Mouse (Mus musculus): ENCODE data around the gene Naa15. TPM values are rescaled to one million over a fixed set of nuclear protein-coding genes. Genes with fewer than 3 reads are reported as not detected.

Gene Naa15
- polyA plus RNA-seq, 1 experiment from 2014 or later, result 26.6 TPM

DNA sequence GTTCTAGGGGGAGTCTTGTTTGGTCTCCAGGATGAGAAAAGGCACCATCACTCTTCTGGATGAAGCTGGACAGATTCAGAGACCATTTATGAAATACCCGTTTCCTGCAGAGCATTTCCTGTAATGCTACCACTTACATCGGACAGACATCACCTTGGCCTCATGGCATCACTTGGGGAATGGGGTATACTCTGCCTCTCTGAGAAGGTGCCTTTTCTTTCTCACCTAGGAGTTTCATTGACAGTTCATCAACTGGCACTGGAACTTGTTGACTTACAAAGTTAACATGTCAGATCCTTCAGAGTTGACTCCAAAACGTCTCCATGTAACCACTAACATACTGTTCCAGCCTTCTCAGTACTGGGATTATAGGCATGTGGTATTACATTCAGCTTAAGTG, 67.8 kb downstream of the Naa15 start:
- ATAC-seq (replicated peaks; ENCODE audit: low FRiP score, low read depth) (no peak), DNase-seq (ENCODE audit: low spot score) (no peak)
- Histone ChIP-seq H3K9me3 (replicated peaks; ENCODE audit: low read length) (no peaks in the 10 kb centered on the region), H3K36me3 (ENCODE audit: insufficient read depth, low read length) (no peaks in the 10 kb centered on the region), H3K27me3 (ENCODE audit: insufficient read depth, low read length) (no peaks in the 10 kb centered on the region), H3K4me1 (replicated peaks; ENCODE audit: insufficient read depth, low read length) (0 out of 2 replicates have a peak, but pooled peaks cover 18% of the 10 kb centered on the region), H3K4me2 (ENCODE audit: low read length) (peak overlapping the region; percentile 86), H3K4me3 (replicated peaks; ENCODE audit: low read depth, low read length) (no peak overlapping the region), H3K9ac (ENCODE audit: low read depth, low read length) (no peak overlapping the region), H3K27ac (no peak overlapping the region)
- 62% methylated on average over 3 of the region's 3 CpGs for WGBS
- TF ChIP-seq CTCF (IDR thresholded peaks at IDR 0.05; ENCODE audit: low read depth), result no peak

DNA sequence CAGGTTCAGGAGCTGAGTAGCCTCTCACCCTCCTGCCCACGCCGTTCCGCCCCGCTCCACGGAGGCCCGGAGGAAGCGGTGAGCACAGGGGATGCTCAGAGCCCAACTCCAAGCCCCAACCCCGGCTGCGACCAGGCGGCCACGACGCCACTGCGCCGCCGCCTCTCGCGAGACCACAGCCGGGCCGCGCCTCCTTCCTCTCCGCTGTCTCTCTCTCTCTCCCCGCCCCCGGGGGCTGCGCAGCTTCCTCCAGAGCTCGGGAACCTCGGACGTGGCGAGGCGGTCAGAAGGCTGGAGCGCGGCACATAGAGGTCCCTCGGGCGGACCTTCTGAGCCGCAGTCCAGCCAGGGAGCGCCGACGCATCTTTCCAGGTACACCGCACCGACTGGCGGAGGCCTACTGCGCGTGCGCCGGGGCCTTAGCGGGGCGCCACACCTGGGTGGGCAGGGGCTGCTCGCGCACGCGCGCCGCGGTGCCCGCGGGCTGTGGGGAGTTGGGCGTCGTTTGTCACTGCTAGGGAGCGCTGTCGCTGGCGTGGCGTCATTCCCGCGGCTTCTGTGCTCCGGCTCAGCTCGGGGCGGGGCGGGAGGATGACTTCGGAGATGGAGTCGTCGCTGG, 68.9 kb downstream of the Naa15 start, which contains the start of gene Rab33b:
Gene Rab33b, plus strand, starts transcription at position 180 of the 619 bp plus-strand sequence.
- H3K9me3 ChIP-seq (replicated peaks; ENCODE audit: low read length), result no peaks in the 10 kb centered on the region
- H3K4me1 ChIP-seq (replicated peaks; ENCODE audit: insufficient read depth, low read length), result 0 out of 2 replicates have a peak, but pooled peaks cover 18% of the 10 kb centered on the region
- TF ChIP-seq CTCF (IDR thresholded peaks at IDR 0.05; ENCODE audit: low read depth), result peak; percentile 47; the same call in 1 of the 2 replicates
- H3K4me2 ChIP-seq (ENCODE audit: low read length), result peak within 1 kb of the TSS; percentile 86
- H3K27ac ChIP-seq, result peak within 1 kb of the TSS; percentile 97
- peak; percentile 99 for ATAC-seq (replicated peaks; ENCODE audit: low FRiP score, low read depth)
- H3K27me3 ChIP-seq (ENCODE audit: insufficient read depth, low read length), result no peaks in the 10 kb centered on the region
- no peaks in the 10 kb centered on the region for H3K36me3 ChIP-seq (ENCODE audit: insufficient read depth, low read length)
- H3K4me3 ChIP-seq (replicated peaks; ENCODE audit: low read depth, low read length), result peak within 1 kb of the TSS; percentile 84
- under 1% methylated on average over 70 of the region's 70 CpGs for WGBS
- H3K9ac ChIP-seq (ENCODE audit: low read depth, low read length), result peak within 1 kb of the TSS; percentile 91
- peak; percentile 99 for DNase-seq (ENCODE audit: low spot score)

DNA sequence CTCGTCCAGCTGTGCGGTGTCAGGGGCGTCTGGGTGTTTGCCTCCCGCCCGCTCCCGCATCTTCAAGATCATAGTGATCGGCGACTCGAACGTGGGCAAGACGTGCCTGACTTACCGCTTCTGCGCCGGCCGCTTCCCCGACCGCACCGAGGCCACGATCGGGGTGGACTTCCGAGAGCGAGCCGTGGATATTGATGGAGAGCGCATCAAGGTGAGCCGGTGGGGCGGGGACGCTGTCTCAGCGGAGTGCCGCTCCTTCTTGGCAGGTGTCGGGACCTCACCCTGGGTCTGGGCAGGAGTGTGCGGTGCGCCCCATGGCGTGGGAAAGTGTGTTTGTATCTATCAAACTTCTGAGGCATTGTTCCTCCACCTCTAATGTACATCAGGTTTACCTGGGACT, 69.4 kb downstream of the Naa15 start:
- DNase-seq (ENCODE audit: low spot score) (peak; percentile 10), ATAC-seq (replicated peaks; ENCODE audit: low FRiP score, low read depth) (peak; percentile 22)
- no peaks in the 10 kb centered on the region for H3K9me3 ChIP-seq (replicated peaks; ENCODE audit: low read length)
- H3K4me3 ChIP-seq (replicated peaks; ENCODE audit: low read depth, low read length), result peak overlapping the region; percentile 84
- peak overlapping the region; percentile 97 for H3K27ac ChIP-seq
- peak overlapping the region; percentile 86 for H3K4me2 ChIP-seq (ENCODE audit: low read length)
- H3K9ac ChIP-seq (ENCODE audit: low read depth, low read length), result peak overlapping the region; percentile 91
- no peaks in the 10 kb centered on the region for H3K36me3 ChIP-seq (ENCODE audit: insufficient read depth, low read length)
- H3K27me3 ChIP-seq (ENCODE audit: insufficient read depth, low read length), result no peaks in the 10 kb centered on the region
- under 1% methylated on average over 33 of the region's 33 CpGs for WGBS
- TF ChIP-seq CTCF (IDR thresholded peaks at IDR 0.05; ENCODE audit: low read depth), result no peak
- 0 out of 2 replicates have a peak, but pooled peaks cover 18% of the 10 kb centered on the region for H3K4me1 ChIP-seq (replicated peaks; ENCODE audit: insufficient read depth, low read length)

DNA sequence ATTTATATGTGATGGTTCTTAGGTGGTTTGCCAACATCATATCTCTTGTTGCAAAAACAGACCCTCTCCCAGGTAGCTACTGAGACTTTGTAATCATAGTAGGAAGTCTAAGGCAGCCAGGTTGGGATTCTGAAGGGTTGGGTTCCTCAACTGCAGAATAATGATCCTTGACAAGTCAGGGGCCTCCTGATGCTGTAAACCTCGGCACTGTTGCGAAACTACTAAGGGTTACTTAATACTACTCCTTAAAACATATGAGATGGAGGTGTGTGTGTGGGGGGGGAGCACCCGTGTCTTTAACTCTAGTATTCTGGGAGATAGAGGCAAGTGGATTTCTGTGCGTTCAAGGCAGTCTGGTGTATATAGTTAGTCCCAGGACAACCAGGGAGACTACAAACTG, 70.4 kb downstream of the Naa15 start:
- 0 out of 2 replicates have a peak, but pooled peaks cover 18% of the 10 kb centered on the region for H3K4me1 ChIP-seq (replicated peaks; ENCODE audit: insufficient read depth, low read length)
- H3K4me3 ChIP-seq (replicated peaks; ENCODE audit: low read depth, low read length), result no peak overlapping the region
- no peaks in the 10 kb centered on the region for H3K27me3 ChIP-seq (ENCODE audit: insufficient read depth, low read length)
- DNase-seq (ENCODE audit: low spot score) (no peak), ATAC-seq (replicated peaks; ENCODE audit: low FRiP score, low read depth) (no peak)
- no peaks in the 10 kb centered on the region for H3K36me3 ChIP-seq (ENCODE audit: insufficient read depth, low read length)
- H3K27ac ChIP-seq, result no peak overlapping the region
- peak overlapping the region; percentile 86 for H3K4me2 ChIP-seq (ENCODE audit: low read length)
- no peak for TF ChIP-seq CTCF (IDR thresholded peaks at IDR 0.05; ENCODE audit: low read depth)
- no peaks in the 10 kb centered on the region for H3K9me3 ChIP-seq (replicated peaks; ENCODE audit: low read length)
- no peak overlapping the region for H3K9ac ChIP-seq (ENCODE audit: low read depth, low read length)
- WGBS, result 31% methylated on average over 4 of the region's 4 CpGs

DNA sequence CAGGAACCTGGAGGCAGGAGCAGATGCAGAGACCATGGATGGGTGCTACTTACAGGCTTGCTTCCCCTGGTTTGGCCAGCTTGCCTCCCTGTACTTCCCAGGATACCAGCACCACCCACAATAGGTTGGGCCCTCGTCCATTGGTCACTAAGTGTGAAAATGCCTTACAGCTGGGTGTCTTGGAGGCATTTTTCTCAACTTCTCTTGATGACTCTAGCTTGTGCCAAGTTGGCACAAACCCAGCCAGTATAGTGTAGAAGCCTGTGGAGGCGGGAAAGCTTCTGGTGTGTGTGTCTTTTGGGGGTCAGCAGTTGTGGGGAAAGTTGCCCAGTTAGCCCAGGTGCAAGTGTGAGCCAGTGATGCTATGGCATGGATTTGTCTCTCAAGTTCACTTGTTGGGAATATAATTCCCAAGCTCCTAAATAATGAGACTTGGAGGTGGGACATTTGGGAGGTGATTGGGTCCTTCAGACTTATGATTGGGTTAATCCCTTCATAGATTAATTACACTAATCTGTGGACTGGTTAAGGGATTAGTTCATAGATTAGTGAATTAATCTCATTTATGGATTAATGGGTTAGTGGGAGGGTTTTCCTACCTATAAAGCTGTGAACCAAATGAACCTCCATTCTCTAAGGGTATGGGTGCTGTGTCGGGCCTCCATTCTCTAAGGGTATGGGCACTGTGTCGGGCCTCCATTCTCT, 71.7 kb downstream of the Naa15 start:
- Histone ChIP-seq H3K4me2 (ENCODE audit: low read length) (no peak overlapping the region), H3K4me1 (replicated peaks; ENCODE audit: insufficient read depth, low read length) (0 out of 2 replicates have a peak, but pooled peaks cover 18% of the 10 kb centered on the region), H3K27ac (no peak overlapping the region), H3K36me3 (ENCODE audit: insufficient read depth, low read length) (no peaks in the 10 kb centered on the region), H3K4me3 (replicated peaks; ENCODE audit: low read depth, low read length) (no peak overlapping the region), H3K9ac (ENCODE audit: low read depth, low read length) (no peak overlapping the region), H3K27me3 (ENCODE audit: insufficient read depth, low read length) (no peaks in the 10 kb centered on the region), H3K9me3 (replicated peaks; ENCODE audit: low read length) (no peaks in the 10 kb centered on the region)
- no peak for TF ChIP-seq CTCF (IDR thresholded peaks at IDR 0.05; ENCODE audit: low read depth)
- WGBS, result 89% methylated on average over 4 of the region's 4 CpGs
- no peak for ATAC-seq (replicated peaks; ENCODE audit: low FRiP score, low read depth)
- no peak for DNase-seq (ENCODE audit: low spot score)

DNA sequence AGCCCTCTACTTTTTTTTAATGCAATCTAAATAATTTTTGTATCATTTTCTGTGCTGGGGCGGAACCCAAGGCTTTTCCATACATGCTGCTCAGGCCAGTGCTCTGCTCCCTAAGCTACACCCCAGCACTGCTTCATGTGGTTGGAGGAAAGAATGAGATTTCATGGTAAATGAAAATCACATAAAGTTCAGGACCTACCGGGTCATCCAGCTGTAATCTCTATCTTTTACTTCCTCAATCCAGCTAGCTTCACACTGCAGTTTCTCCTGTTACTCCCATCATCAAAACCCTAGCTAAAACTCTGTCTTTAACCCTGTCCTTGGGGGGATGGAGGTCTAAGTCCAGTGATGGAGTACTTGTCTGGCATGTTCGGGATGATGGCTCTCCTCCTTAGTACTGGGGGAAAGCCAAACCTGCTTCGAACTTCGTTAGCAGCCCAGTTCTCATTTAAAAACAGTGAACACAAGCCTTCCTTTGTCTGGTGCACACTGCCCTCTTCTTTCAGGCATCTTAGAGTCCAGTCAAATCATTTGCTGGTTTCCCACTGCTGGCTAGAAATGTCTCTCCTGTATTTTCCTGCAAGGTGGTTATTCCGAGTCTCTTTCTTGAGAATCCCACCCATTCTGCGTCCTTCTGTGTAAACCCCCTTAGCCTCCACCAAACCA, 75.3 kb downstream of the Naa15 start:
- Histone ChIP-seq H3K9me3 (replicated peaks; ENCODE audit: low read length) (no peaks in the 10 kb centered on the region), H3K4me2 (ENCODE audit: low read length) (no peak overlapping the region), H3K9ac (ENCODE audit: low read depth, low read length) (no peak overlapping the region), H3K4me1 (replicated peaks; ENCODE audit: insufficient read depth, low read length) (0 out of 2 replicates have a peak, but pooled peaks cover 7% of the 10 kb centered on the region), H3K27me3 (ENCODE audit: insufficient read depth, low read length) (no peaks in the 10 kb centered on the region), H3K4me3 (replicated peaks; ENCODE audit: low read depth, low read length) (no peak overlapping the region), H3K27ac (no peak overlapping the region), H3K36me3 (ENCODE audit: insufficient read depth, low read length) (peaks cover 11% of the 10 kb centered on the region; the same call in 1 of the 2 replicates)
- 81% methylated on average over 7 of the region's 7 CpGs for WGBS
- TF ChIP-seq CTCF (IDR thresholded peaks at IDR 0.05; ENCODE audit: low read depth), result no peak
- ATAC-seq (replicated peaks; ENCODE audit: low FRiP score, low read depth), result no peak
- no peak for DNase-seq (ENCODE audit: low spot score)
